Mouse (Mus musculus) E14TG2a.4 (cell line): ENCODE results near the gene Scnn1b.

Experiments
- CTCF ChIP-seq: conservative IDR thresholded peaks from 2 replicates; pipeline ENCODE4 v1.5.1; 2014; ENCODE audit warnings: low read length
- NANOG ChIP-seq: IDR thresholded peaks from 2 replicates; pipeline ENCODE4 v1.6.1; 2014; ENCODE audit warnings: borderline replicate concordance, low read length, mixed read lengths
- POU5F1 ChIP-seq: IDR thresholded peaks from 2 replicates; pipeline ENCODE4 v1.6.1; 2014; ENCODE audit warnings: low read length, borderline replicate concordance

- peak; percentile 62 for TF ChIP-seq CTCF
- no peak for TF ChIP-seq POU5F1
- TF ChIP-seq NANOG: no peak
Observed at GRCm38 (mm10) chr7:121963883-121964398, 99.1 kb downstream of the Scnn1b start.
